Mouse (Mus musculus) lung, adult 2 months (tissue): ENCODE data around the gene Fat3. TPM values are rescaled to one million over a fixed set of nuclear protein-coding genes. Genes with fewer than 3 reads are reported as not detected.

Source experiments
- DNase-seq: peaks from one replicate; pipeline ENCODE4 v3.0.0; 2022
- H3K4me1 ChIP-seq: fragments of 200-500 bp; 2 replicates; pipeline ENCODE4 v1.6.1; 2011; ENCODE audit warnings: low read length; ENCODE audit not compliant: control insufficient read depth, insufficient read depth
- H3K4me3 ChIP-seq: fragments of 200-500 bp; replicated peaks from 2 replicates; pipeline ENCODE3; 2011; ENCODE audit warnings: low read depth, mild to moderate bottlenecking, control low read depth, low read length; ENCODE audit errors: extremely low read depth
- CTCF ChIP-seq: fragments of 200-500 bp; IDR thresholded peaks from 2 replicates; pipeline ENCODE4 v1.5.1; 2011; ENCODE audit warnings: mild to moderate bottlenecking, low read length, control low read depth; ENCODE audit not compliant: insufficient read depth
- POLR2A ChIP-seq: fragments of 200-500 bp; IDR thresholded peaks from 2 replicates; pipeline ENCODE4 v1.6.1; 2011; ENCODE audit warnings: low read depth, mild to moderate bottlenecking, control low read depth, low read length, borderline replicate concordance; ENCODE audit errors: extremely low read depth
- WGBS: fragments of 180-500 bp; shearing (Covaris S2); methylation state at CpG from one replicate; pipeline ENCODE4 v1.1.7; 2018; 5-methylcytosine and 5-hydroxymethylcytosine counted together
- polyA plus RNA-seq: library from polyadenylated mRNA; depleted of rRNA; stranded (reverse); fragments of >200 nt; gene quantifications from 2 replicates; pipeline ENCODE4 v1.2.3, GENCODE M21; 2012

The Fat3 gene
- polyA plus RNA-seq, 1 experiment: 2.7 TPM

DNA sequence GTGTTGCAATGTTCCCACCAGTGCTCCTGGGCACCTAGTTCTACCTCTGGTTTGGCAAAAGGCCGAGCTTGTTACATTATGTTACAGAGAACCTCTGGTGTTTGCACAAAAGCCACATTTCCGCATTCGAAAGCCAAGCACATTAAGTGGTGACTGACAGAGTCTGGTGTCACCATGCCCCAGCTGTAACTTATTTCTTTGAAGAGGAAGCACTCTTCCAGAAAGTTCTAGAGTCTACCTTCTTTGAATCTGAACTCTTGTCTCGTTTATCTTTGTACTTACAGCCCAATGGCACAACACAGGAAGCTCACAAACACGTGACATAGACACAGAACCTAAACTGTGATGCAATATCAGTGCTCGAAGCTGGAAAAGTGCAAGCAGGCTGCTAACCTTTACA is 284.9 kb downstream of the Fat3 start:
- WGBS: 24% methylated on average over 6 of the region's 6 CpGs
- DNase-seq: peak; percentile 59
- TF ChIP-seq CTCF: no peak
- no peak for TF ChIP-seq POLR2A
- Histone ChIP-seq H3K4me3 (no peak overlapping the region), H3K4me1 (peaks cover 8% of the 10 kb centered on the region)

DNA sequence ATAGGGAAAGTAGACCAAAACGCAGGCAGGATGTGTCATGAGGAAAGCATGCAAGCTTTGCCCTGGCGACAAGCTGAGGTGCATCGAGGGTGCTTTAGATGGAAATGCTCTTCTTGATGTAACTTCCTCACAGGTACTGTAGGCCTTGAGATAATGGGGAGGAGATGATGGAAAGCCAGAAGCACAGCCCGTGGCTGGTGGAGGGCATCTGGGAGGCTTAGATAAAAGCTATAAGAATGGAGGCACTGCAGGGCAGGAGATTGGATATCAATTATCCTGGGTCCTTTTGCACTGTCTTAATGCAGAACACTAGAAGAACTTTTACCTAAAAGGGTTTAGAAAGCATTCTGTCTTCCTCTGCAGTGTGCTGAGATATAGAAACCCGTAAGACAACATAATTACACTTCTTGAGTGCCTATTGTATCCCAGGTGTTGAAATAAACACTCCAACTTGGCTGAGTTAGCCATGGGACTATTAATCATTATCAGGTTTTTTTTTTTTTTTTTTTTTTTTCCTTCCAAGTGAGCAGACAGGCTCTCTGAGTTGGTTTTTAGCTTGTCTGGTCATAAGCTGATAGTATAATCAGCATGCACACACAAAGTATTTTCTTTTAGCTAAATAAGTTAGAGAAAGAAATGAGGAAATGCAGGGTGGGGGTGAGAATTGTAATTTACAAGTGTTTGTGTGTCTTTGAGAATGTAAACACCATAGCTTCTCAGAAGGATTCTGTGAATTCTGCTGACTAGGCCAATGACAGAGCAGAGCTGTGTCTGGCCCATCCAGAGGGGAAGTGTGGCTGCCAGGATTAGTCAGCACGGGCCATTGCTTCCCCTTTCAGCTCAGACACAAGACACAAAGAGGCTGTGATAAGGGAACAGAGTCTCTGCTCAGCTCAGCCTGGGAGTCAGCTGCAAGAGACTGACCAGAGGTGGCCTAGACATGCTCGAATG is 286.1 kb downstream of the Fat3 start:
- Histone ChIP-seq H3K4me3 (no peak overlapping the region), H3K4me1 (peaks cover 8% of the 10 kb centered on the region)
- peak; percentile 25 for DNase-seq
- TF ChIP-seq POLR2A: no peak
- no peak for TF ChIP-seq CTCF
- WGBS: 40% methylated on average over 7 of the region's 7 CpGs

DNA sequence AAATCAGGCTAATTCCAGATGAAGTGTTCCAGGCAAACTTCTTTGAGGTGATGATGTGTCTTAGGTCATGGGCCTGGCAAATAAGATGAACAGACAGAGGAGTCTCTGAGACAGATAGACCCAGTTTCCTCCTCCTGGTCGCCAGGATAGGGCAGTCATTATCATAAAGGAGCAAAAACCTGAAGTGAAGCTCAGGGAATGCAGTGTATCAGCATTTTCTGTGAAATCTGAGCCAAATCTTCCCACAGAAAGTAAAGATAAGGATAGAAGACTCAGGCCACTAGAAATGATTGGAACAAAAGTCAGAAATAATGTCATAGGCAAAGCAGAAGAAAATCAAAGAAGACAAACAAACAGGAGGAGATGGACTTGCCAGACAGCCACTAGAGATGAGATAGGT is 287.8 kb downstream of the Fat3 start:
- H3K4me3 ChIP-seq: no peak overlapping the region
- TF ChIP-seq POLR2A (no peak), CTCF (no peak)
- peaks cover 8% of the 10 kb centered on the region for H3K4me1 ChIP-seq
- WGBS: 50% methylated on average over 1 of the region's 1 CpGs
- DNase-seq: no peak

DNA sequence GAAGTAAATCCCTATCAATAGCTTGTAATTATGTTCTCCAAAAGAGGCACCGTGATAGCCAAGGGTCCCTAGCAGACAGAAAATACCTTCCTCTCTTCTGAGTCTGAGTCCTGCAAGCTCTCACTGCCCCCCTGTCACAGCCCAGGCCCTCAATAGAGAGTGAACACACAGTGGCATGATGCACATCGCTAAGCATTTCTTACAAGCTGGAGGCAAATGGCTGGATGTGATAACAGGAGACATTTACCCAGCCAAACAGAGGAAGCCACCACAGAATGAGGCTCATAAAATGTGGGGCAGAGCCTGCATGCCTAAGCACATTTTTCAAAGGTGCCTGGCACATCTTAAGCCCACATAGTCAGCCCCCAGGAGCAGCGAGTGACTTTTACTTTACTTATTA is 288.5 kb downstream of the Fat3 start:
- no peak for TF ChIP-seq POLR2A
- no peak for TF ChIP-seq CTCF
- WGBS: 70% methylated on average over 3 of the region's 3 CpGs
- peaks cover 8% of the 10 kb centered on the region for H3K4me1 ChIP-seq
- H3K4me3 ChIP-seq: no peak overlapping the region
- no peak for DNase-seq

DNA sequence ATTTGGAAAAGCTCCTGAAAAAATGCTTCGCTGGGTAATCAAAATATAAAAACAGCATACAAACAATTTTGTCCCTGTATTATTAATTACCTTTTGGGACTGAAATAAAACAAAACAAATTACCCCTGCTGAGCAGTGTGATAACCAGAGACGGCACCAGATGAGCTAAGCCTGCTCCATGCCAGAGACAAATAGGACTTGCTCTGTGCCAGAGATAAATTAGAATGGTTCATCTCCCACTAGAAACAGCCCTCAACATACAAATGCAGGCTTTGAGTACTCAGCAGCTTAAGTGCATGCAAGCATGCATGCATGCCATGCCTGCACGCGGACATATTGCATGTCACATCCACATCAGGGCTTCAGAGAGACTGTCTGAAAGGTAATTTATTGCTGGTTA is 288.9 kb downstream of the Fat3 start:
- 79% methylated on average over 4 of the region's 4 CpGs for WGBS
- TF ChIP-seq CTCF (no peak), POLR2A (no peak)
- Histone ChIP-seq H3K4me3 (no peak overlapping the region), H3K4me1 (peaks cover 8% of the 10 kb centered on the region)
- no peak for DNase-seq

DNA sequence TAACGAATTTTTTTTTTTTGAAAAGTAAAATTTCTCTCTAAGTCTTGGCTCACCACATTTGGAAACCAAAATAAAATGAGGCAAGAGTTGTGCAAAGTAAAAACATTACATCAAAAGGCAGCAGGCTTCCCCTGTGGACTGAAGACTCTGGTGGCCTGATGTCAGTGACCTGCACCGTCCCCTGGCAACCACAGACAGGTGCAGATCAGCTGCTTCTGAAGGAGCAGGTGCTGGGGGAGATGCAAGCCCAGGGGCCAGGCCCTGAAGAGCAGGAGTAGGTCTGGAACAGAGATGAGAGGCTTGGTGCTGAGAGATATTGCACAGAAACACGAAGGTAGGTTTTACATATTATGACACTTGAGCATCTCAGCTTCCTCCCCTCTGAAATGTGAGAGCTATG is 289.6 kb downstream of the Fat3 start:
- Histone ChIP-seq H3K4me3 (no peak overlapping the region), H3K4me1 (peaks cover 8% of the 10 kb centered on the region)
- WGBS: 70% methylated on average over 3 of the region's 3 CpGs
- TF ChIP-seq CTCF (no peak), POLR2A (no peak)
- no peak for DNase-seq

DNA sequence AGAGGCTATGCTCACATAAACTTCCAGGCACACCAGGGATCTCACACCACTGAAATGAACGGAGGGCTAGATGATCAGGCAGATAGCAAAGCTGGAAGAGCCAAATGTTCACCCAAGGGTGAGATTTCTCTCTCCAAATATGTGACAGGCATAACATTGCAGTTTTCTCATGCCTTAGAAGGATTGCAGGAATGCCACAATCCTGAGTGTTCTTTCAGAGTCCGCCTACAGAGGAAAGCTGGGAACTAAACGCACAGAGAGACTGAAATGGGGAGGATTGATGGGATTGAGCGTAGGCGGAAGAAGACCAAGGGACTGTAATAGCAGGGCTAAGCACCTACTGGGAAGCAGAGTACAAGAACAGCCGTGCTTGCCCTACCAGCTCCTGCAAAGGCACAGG is 298.8 kb downstream of the Fat3 start:
- Histone ChIP-seq H3K4me3 (no peak overlapping the region), H3K4me1 (no peaks in the 10 kb centered on the region; the same call in 1 of the 2 replicates)
- no peak for TF ChIP-seq POLR2A
- no peak for TF ChIP-seq CTCF
- WGBS: 68% methylated on average over 6 of the region's 6 CpGs
- no peak for DNase-seq

DNA sequence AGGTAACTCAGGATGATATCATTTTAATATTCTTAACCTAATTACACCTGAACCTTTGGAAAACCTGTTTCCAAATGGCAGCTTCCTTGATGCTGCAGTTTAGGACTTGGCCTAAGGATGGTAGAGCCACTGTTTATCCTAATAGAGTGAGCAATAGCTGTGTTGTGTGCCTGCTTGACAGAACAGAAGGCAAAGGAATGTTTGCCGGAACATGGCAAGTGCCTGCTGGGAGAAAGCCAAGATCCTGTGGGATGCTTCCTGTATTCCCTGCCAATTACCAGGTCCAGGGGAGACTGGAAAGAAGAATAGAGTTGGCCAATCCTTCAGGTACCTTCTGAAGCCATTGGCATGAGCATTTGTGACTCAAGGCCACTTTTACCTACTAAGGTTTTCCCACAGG is 300.1 kb downstream of the Fat3 start:
- WGBS: 14% methylated on average over 1 of the region's 1 CpGs

DNA sequence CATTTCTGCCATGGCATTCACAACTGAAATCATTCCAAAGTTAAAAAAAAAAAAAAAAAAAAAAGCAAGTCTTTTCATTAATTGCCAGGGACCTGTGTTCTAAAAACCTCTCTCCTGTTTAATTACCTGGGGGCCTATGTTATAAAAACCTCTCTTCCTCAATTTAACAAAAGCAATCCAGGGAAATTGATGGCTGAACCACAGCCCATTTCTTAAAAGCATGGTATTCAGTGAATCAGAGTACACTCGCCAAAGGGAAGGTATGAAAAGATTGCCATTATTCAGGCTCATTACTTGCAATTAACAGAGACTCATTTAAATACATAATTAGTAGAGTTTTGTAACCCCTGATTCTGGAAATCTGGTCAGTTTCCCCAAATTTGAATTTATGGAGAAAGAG is 314.6 kb downstream of the Fat3 start:
- WGBS: 92% methylated on average over 1 of the region's 1 CpGs
- no peak for DNase-seq

More for the DNA sequence above, 300.1 kb downstream of the Fat3 start:
- no peaks in the 10 kb centered on the region; the same call in 1 of the 2 replicates for H3K4me1 ChIP-seq
- TF ChIP-seq POLR2A (no peak), CTCF (no peak)
- H3K4me3 ChIP-seq: no peak overlapping the region
- DNase-seq: no peak

DNA sequence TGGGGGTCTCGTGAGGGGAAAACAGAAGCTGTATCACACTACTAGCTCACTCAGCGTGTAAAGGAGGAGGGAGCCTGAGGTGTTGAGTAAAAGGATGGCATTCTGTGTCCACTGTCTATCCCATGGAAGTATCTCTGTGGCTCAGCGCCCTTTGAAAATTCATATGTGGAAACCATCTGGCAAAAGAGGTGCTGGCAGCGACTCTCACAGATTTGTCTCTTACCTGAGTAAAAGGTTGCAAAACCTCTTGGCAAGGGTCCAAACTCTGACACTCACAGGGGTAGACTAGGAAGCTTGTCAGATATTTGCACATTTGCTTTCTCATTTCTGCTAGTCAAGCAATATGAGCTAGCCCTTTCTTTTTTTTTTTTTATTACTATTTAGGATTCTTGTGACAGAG is 331.8 kb downstream of the Fat3 start:
- 70% methylated on average over 4 of the region's 4 CpGs for WGBS
- H3K4me3 ChIP-seq: no peak overlapping the region
- no peak for TF ChIP-seq POLR2A
- no peak for TF ChIP-seq CTCF
- peak; percentile 25 for DNase-seq
- no peaks in the 10 kb centered on the region; the same call in 1 of the 2 replicates for H3K4me1 ChIP-seq

More for the DNA sequence above, 314.6 kb downstream of the Fat3 start:
- Histone ChIP-seq H3K4me3 (no peak overlapping the region), H3K4me1 (no peaks in the 10 kb centered on the region)
- no peak for TF ChIP-seq CTCF
- no peak for TF ChIP-seq POLR2A
